Mouse (Mus musculus) liver, embryonic 14.5 days (tissue): Measurements from ENCODE around the gene Draxin.

ENCODE experiments used
- CTCF ChIP-seq: IDR thresholded peaks from 2 replicates; pipeline ENCODE4 v1.5.1; 2016; ENCODE audit warnings: antibody characterized with exemption, low read depth, control low read depth
- EP300 ChIP-seq: IDR thresholded peaks from 2 replicates; pipeline ENCODE4 v1.6.1; 2016; ENCODE audit warnings: antibody characterized with exemption, low read depth

DNA sequence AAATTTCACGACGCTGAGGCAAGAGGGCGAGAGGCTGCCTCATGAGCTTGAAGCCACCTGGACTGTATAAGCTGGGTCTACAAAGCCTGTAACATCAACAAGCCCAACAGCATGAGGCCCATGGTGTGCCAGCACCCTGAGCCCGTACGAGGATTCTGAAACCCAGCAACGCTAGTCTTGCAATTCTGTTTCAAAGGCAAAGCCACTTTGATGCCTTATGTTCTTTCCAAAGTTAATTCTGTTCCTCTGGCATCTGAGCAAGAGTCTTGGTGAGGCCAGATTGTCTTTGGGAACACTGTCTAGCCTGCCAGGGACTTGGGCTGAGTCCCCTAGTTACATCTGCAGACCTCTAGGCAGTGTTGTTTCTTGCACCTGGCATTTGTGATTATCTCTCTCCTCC is 71.5 kb downstream of the Draxin start:
- TF ChIP-seq EP300 (no peak), CTCF (no peak)
